Mouse (Mus musculus) C2C12 (cell line): Measurements from ENCODE around the gene Msln. TPM values are rescaled to one million over a fixed set of nuclear protein-coding genes. Genes with fewer than 3 reads are reported as not detected.

Source experiments
- H3K27me3 ChIP-seq: one replicate; pipeline ENCODE4 v1.6.1; 2011; ENCODE audit not compliant: control insufficient read depth, insufficient read depth, insufficient read length
- H3K36me3 ChIP-seq: one replicate; pipeline ENCODE4 v1.6.1; 2011; ENCODE audit not compliant: control insufficient read depth, insufficient read depth
- H3K4me3 ChIP-seq: one replicate; pipeline ENCODE4 v1.5.1; 2011; ENCODE audit warnings: mild to moderate bottlenecking, control low read depth; ENCODE audit not compliant: poor library complexity, insufficient read depth, severe bottlenecking
- H3K79me2 ChIP-seq: one replicate; pipeline ENCODE4 v1.6.1; 2011; ENCODE audit not compliant: control insufficient read depth, insufficient read depth
- H3K79me3 ChIP-seq: one replicate; pipeline ENCODE4 v1.6.1; 2011; ENCODE audit warnings: low read depth, control low read depth
- H3ac ChIP-seq: one replicate; pipeline ENCODE3; 2011; ENCODE audit warnings: low read depth; ENCODE audit not compliant: control insufficient read depth, insufficient read length
- CEBPB ChIP-seq: IDR thresholded peaks from one replicate; pipeline ENCODE4 v1.6.1; 2011; ENCODE audit warnings: low read depth, mild to moderate bottlenecking, control low read depth, moderate library complexity
- CTCF ChIP-seq: IDR thresholded peaks from one replicate; pipeline ENCODE4 v1.5.1; 2011; ENCODE audit not compliant: control insufficient read depth, insufficient read depth, insufficient read length
- FOSL1 ChIP-seq: IDR thresholded peaks from one replicate; pipeline ENCODE4 v1.8.0; 2011; ENCODE audit warnings: mild to moderate bottlenecking, low read length; ENCODE audit not compliant: poor library complexity, insufficient read depth, severe bottlenecking
- MAX ChIP-seq: IDR thresholded peaks from one replicate; pipeline ENCODE4 v1.6.1; 2011; ENCODE audit warnings: mild to moderate bottlenecking, control low read depth
- MYOD1 ChIP-seq: IDR thresholded peaks from one replicate; pipeline ENCODE4 v1.6.1; 2011; ENCODE audit warnings: low read depth; ENCODE audit not compliant: control insufficient read depth, insufficient read length
- MYOG ChIP-seq: IDR thresholded peaks from one replicate; pipeline ENCODE4 v1.6.1; 2011; ENCODE audit not compliant: control insufficient read depth, insufficient read length; ENCODE audit errors: extremely low read depth
- USF1 ChIP-seq: IDR thresholded peaks from one replicate; pipeline ENCODE4 v1.6.1; 2011; ENCODE audit warnings: low read depth, mild to moderate bottlenecking, control low read depth, moderate library complexity
- polyA plus RNA-seq: library from polyadenylated mRNA; unstranded; fragments of >200 nt; fragmentation: generic; extraction: Trizol; gene quantifications from one replicate; pipeline ENCODE4 v1.2.1, GENCODE M21; 2012; ENCODE audit warnings: missing spikeins

Gene Msln
- polyA plus RNA-seq, 1 experiment: 6.1 TPM

DNA sequence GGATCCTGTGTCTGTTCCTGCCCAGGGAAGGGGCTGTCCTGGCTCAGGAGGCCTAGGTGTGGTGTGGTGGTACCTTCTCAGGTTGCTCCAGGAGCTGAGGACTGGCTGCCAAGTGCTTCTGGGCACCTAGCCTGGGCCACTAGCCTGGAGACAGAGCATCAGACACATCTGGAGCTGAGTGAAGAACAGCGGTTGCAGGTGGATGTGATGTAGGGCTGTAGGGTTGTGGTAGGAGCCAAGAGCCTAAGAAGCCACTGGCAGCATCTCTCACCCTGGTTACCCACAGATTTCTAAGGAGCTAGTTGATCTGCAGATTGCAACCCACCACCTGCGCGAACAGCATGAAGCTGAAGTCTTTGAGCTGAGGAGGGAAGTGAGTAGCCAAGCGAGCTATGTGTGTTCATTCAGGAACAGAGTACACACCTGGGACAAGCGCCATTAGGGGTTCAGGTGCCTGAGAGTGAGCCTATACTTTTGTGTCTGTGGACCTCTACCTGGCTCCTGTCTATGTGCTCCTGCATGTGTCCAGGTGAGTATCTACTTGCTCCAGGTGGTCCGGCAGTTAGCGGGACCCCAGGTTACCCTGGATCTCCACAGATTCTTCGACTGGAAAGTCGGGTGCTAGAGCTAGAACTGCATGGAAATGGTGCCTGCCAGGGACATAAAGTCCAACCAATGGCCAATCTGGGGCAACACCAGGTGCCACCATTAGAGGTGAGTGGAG lies 32.8 kb upstream of the Msln start:
- Histone ChIP-seq H3ac (no peak overlapping the region), H3K79me3 (peaks cover 2% of the 10 kb centered on the region), H3K27me3 (no peaks in the 10 kb centered on the region), H3K36me3 (peaks cover 15% of the 10 kb centered on the region), H3K79me2 (peaks cover 31% of the 10 kb centered on the region), H3K4me3 (no peak overlapping the region)
- TF ChIP-seq FOSL1: no peak
- no peak for TF ChIP-seq MYOD1
- TF ChIP-seq USF1: no peak
- no peak for TF ChIP-seq CTCF
- no peak for TF ChIP-seq CEBPB
- no peak for TF ChIP-seq MYOG

DNA sequence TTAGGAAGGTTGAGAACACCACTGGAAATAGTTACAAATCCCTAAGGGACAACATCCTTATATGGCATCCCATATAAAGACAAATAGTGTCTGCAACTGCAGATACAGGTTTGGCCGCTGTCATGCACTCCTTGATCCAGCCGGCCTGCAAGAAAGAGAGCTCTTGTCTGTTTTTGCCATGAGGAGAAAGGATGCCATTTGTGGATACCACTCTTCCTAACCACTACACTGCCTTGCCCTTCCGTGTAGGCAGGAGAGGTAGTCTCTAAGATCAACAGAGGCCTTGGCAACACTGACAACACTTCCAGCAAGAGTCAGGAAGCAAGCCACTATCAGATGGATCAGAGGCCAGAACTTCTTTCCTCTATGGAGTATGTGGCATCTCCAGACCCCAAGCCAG lies 32.1 kb upstream of the Msln start, which contains the start of gene Ccdc78:
Gene Ccdc78, plus strand, starts transcription at position 301 of the 400 bp plus-strand sequence.
- Histone ChIP-seq H3K79me3 (peaks cover 2% of the 10 kb centered on the region), H3K4me3 (peak within 1 kb of the TSS; percentile 53), H3K36me3 (peaks cover 21% of the 10 kb centered on the region), H3K79me2 (peaks cover 24% of the 10 kb centered on the region), H3ac (peak within 1 kb of the TSS; percentile 83), H3K27me3 (no peaks in the 10 kb centered on the region)
- TF ChIP-seq MYOD1: no peak
- no peak for TF ChIP-seq CTCF
- TF ChIP-seq USF1: no peak
- no peak for TF ChIP-seq MAX
- TF ChIP-seq MYOG: no peak
- no peak for TF ChIP-seq CEBPB
- TF ChIP-seq FOSL1: no peak

DNA sequence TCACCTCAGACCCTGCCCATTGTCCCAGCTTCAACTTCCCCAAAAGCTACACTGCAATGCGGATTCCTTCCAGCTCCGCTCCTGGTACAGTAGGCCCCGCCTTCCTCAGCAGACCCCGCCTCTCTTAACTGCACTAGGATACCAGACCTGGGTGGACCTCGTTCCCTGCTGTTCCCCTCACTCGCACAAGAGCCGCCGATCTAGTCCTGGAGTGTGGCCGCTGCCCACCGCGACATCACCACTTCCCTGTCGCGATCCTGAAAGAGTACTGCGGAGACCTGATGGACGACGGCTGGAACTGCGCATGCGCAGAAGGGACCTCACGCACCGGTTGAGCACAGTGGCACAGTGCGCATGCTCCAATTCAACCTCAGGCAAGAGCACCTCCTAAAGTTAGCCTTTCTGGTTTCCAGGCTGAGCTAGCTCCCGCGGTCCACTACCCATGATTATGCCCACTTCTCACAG lies 31.1 kb upstream of the Msln start, which contains the start of gene Haghl:
Gene Haghl, minus strand, starts transcription at position 393 of the 465 bp plus-strand sequence.
- no peaks in the 10 kb centered on the region for H3K27me3 ChIP-seq
- H3K36me3 ChIP-seq: peaks cover 24% of the 10 kb centered on the region
- TF ChIP-seq CTCF (no peak), USF1 (no peak), CEBPB (no peak), FOSL1 (no peak), MAX (no peak), MYOD1 (no peak), MYOG (no peak)
- H3K79me2 ChIP-seq: peaks cover 15% of the 10 kb centered on the region
- H3K4me3 ChIP-seq: peak within 1 kb of the TSS; percentile 53
- H3K79me3 ChIP-seq: no peaks in the 10 kb centered on the region
- peak within 1 kb of the TSS; percentile 83 for H3ac ChIP-seq

DNA sequence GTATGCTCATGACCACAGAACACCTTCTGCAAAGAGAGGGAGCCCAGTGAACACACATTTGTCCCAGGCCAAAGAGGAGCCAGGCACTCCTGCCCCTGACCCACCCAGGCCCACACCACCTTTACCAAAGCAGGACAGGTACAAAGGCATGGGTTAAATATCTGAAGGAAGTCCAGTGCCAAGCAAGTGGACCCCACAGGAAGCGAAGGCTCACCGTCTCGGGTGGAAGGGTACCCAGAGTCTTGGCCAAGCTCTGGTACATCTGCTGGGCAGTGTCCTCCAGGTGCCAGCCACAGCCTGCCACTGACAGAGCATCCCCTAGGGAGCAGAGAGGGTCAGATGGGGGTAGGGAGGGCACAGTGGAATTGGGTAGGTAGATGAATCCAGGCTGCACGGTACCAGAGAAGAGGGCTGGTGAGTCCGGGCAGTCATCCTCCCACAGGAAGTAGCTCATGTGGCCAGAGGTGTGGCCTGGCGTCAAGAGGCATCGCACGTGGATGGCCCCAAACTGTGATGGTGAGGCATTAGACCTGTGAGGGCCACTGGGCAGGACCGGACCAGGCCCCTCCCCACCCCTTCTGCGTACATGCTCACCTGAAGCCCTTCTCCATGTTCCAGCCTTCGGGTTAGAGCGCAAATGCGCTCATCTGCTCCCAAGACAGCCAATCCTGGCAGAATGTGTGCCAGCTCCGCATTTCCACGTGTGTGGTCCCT lies 29.8 kb upstream of the Msln start:
- Histone ChIP-seq H3K36me3 (peaks cover 32% of the 10 kb centered on the region), H3K4me3 (no peak overlapping the region)

DNA sequence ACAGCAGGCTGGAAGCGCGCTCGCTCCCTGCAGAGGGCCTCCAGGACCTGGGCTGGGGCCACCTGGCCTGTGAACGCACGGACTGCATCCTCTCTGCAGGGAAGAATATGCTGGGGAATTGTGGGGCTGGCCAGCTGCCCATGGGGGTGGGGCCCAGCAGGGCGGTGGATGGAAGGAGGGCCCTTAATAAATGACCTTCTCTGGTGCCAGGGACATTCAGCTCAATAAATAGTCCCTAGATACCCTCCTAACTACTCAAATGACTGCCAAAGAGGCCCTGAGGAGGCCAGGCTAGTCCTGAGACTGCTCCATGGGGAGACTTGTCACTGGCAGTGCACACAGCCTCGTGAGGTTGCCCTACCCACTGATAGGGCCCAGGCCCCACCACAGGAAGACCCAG lies 28.9 kb upstream of the Msln start:
- H3K36me3 ChIP-seq: peaks cover 32% of the 10 kb centered on the region
- H3K79me2 ChIP-seq: peaks cover 15% of the 10 kb centered on the region
- H3ac ChIP-seq: no peak overlapping the region
- TF ChIP-seq FOSL1 (no peak), MAX (no peak)
- H3K79me3 ChIP-seq: no peaks in the 10 kb centered on the region
- H3K4me3 ChIP-seq: no peak overlapping the region
- H3K27me3 ChIP-seq: no peaks in the 10 kb centered on the region

More for the DNA sequence above, 29.8 kb upstream of the Msln start:
- peaks cover 15% of the 10 kb centered on the region for H3K79me2 ChIP-seq
- peak overlapping the region; percentile 12 for H3ac ChIP-seq
- TF ChIP-seq CEBPB (no peak), MAX (no peak), MYOD1 (no peak), CTCF (no peak), USF1 (no peak)
- H3K27me3 ChIP-seq: no peaks in the 10 kb centered on the region
- H3K79me3 ChIP-seq: no peaks in the 10 kb centered on the region

DNA sequence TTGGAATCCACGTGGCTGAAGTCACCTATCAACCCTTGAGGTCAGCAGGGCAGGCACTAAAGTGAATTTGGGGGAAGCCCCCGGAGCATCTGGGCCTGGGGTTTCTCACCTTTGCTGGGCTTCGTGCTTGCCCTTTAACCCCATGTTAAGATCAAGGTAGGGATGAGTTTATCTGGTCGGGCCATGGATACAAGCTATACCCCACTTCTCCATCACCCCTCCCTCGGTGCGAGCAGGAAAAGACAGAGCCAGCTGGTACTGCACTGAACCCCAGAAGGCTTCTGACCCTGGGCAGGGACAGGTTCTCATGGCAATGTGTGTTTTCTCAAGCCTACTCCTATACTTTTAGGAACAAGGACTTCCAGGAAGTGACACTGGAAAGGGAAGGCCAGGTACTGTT lies 27.2 kb upstream of the Msln start:
- Histone ChIP-seq H3K79me2 (peaks cover 15% of the 10 kb centered on the region), H3K79me3 (no peaks in the 10 kb centered on the region), H3K36me3 (peaks cover 32% of the 10 kb centered on the region), H3K4me3 (no peak overlapping the region), H3K27me3 (no peaks in the 10 kb centered on the region), H3ac (no peak overlapping the region)
- TF ChIP-seq CEBPB: no peak
- no peak for TF ChIP-seq FOSL1
- no peak for TF ChIP-seq CTCF
- no peak for TF ChIP-seq MAX
- TF ChIP-seq MYOG: no peak
- TF ChIP-seq USF1: no peak
- no peak for TF ChIP-seq MYOD1
